Mouse (Mus musculus) intestine, postnatal 0 days (tissue): ENCODE measurements around the gene Grin3a. TPM values are rescaled to one million over a fixed set of nuclear protein-coding genes. Genes with fewer than 3 reads are reported as not detected.

Source experiments
- ATAC-seq: fragments of 200-750 bp; cut with Nextera tagmentation; 2 replicates; pipeline ENCODE4 v1.8.0; 2017; ENCODE audit warnings: mild to moderate bottlenecking, moderate TSS enrichment, moderate library complexity
- H3K27ac ChIP-seq: fragments of 300-500 bp; sonication (generic); 2 replicates; pipeline ENCODE4 v1.5.1; 2014; ENCODE audit warnings: mild to moderate bottlenecking, low read depth, low read length, moderate library complexity
- H3K27me3 ChIP-seq: fragments of 300-500 bp; sonication (generic); replicated peaks from 2 replicates; pipeline ENCODE4 v1.6.1; 2014; ENCODE audit warnings: low read length, mixed read lengths; ENCODE audit not compliant: control insufficient read depth, insufficient read depth
- H3K36me3 ChIP-seq: fragments of 300-500 bp; sonication (generic); 2 replicates; pipeline ENCODE4 v1.6.1; 2014; ENCODE audit warnings: mild to moderate bottlenecking, moderate library complexity; ENCODE audit not compliant: control insufficient read depth, insufficient read depth
- H3K4me1 ChIP-seq: fragments of 300-500 bp; sonication (generic); replicated peaks from 2 replicates; pipeline ENCODE4 v1.6.1; 2014; ENCODE audit warnings: antibody characterized with exemption, low read length, mixed read lengths; ENCODE audit not compliant: control insufficient read depth, insufficient read depth
- H3K4me2 ChIP-seq: fragments of 300-500 bp; sonication (generic); replicated peaks from 2 replicates; pipeline ENCODE4 v1.6.1; 2014; ENCODE audit warnings: low read depth, mild to moderate bottlenecking, moderate library complexity
- H3K4me3 ChIP-seq: fragments of 300-500 bp; sonication (generic); 2 replicates; pipeline ENCODE4 v1.5.1; 2014; ENCODE audit warnings: low read depth, low read length
- H3K9ac ChIP-seq: fragments of 300-500 bp; sonication (generic); 2 replicates; pipeline ENCODE4 v1.6.1; 2014; ENCODE audit warnings: mild to moderate bottlenecking, low read depth, low read length
- H3K9me3 ChIP-seq: fragments of 300-500 bp; sonication (generic); 2 replicates; pipeline ENCODE4 v1.6.1; 2016; ENCODE audit warnings: mixed run types; ENCODE audit not compliant: control insufficient read depth
- CTCF ChIP-seq: sonication (generic); IDR thresholded peaks from 2 replicates; pipeline ENCODE4 v1.5.1; 2016; ENCODE audit warnings: low read depth, mild to moderate bottlenecking, control low read depth, antibody characterized with exemption, moderate library complexity
- WGBS: fragments of 180-500 bp; shearing (Covaris S2); extraction: QIAGEN DNeasy Blood & Tissue Kit; methylation state at CpG from one replicate; pipeline ENCODE4 v1.1.7; 2014; 5-methylcytosine and 5-hydroxymethylcytosine counted together
- polyA plus RNA-seq: library from polyadenylated mRNA; unstranded; fragments of >200 nt; fragmentation: Nextera tagmentation; extraction: Ambion mirVana; gene quantifications from 2 replicates; pipeline ENCODE4 v1.2.1, GENCODE M21; 2015

Gene Grin3a
- 0.26 TPM in 2 replicates for polyA plus RNA-seq

- no peaks in the 10 kb centered on the region for H3K9me3 ChIP-seq
- H3K4me3 ChIP-seq = peak within 1 kb of the TSS; percentile 38
- H3K4me1 ChIP-seq = no peaks in the 10 kb centered on the region
- peak within 1 kb of the TSS; percentile 64 for H3K4me2 ChIP-seq
- H3K27me3 ChIP-seq = peaks cover 39% of the 10 kb centered on the region
- no peak for ATAC-seq
- no peak within 1 kb of the TSS for H3K9ac ChIP-seq
- H3K36me3 ChIP-seq = no peaks in the 10 kb centered on the region
- no peak within 1 kb of the TSS for H3K27ac ChIP-seq
- 1% methylated on average over 25 of the region's 25 CpGs for WGBS
- peak; percentile 70 for TF ChIP-seq CTCF
These were observed at the start of gene Grin3a for GRCm38 (mm10) chr4:49845612-49845985. TSS of gene Grin3a (minus strand) at chr4:49845744.

GRCm38 (mm10) chr4:49891835-49892301 lies 46.3 kb upstream of the Grin3a start:
- Histone ChIP-seq H3K27ac (no peak overlapping the region), H3K4me1 (no peaks in the 10 kb centered on the region), H3K27me3 (no peaks in the 10 kb centered on the region), H3K9me3 (no peaks in the 10 kb centered on the region), H3K4me3 (no peak overlapping the region), H3K9ac (no peak overlapping the region), H3K36me3 (no peaks in the 10 kb centered on the region), H3K4me2 (no peak overlapping the region)
- 29% methylated on average over 4 of the region's 4 CpGs for WGBS
- TF ChIP-seq CTCF = no peak
- ATAC-seq = no peak

- H3K4me1 ChIP-seq = no peaks in the 10 kb centered on the region
- no peak overlapping the region for H3K4me3 ChIP-seq
- ATAC-seq = no peak
- H3K36me3 ChIP-seq = no peaks in the 10 kb centered on the region
- H3K4me2 ChIP-seq = no peak overlapping the region
- WGBS = 44% methylated on average over 3 of the region's 3 CpGs
- H3K27me3 ChIP-seq = no peaks in the 10 kb centered on the region
- H3K9me3 ChIP-seq = no peaks in the 10 kb centered on the region
- no peak for TF ChIP-seq CTCF
- no peak overlapping the region for H3K9ac ChIP-seq
- H3K27ac ChIP-seq = no peak overlapping the region
These were observed 31.5 kb upstream of the Grin3a start for GRCm38 (mm10) chr4:49877084-49877483.

- Histone ChIP-seq H3K4me2 (no peak overlapping the region), H3K9me3 (no peaks in the 10 kb centered on the region), H3K27ac (no peak overlapping the region), H3K4me1 (no peaks in the 10 kb centered on the region), H3K9ac (no peak overlapping the region), H3K4me3 (no peak overlapping the region), H3K27me3 (no peaks in the 10 kb centered on the region), H3K36me3 (no peaks in the 10 kb centered on the region)
- 65% methylated on average over 2 of the region's 2 CpGs for WGBS
- ATAC-seq = no peak
- TF ChIP-seq CTCF = no peak
These were observed 15.1 kb upstream of the Grin3a start for GRCm38 (mm10) chr4:49860611-49861010.

- no peak for TF ChIP-seq CTCF
- H3K4me2 ChIP-seq = peak overlapping the region; percentile 64
- H3K9me3 ChIP-seq = no peaks in the 10 kb centered on the region
- H3K36me3 ChIP-seq = no peaks in the 10 kb centered on the region
- no peak overlapping the region for H3K9ac ChIP-seq
- H3K27me3 ChIP-seq = peaks cover 39% of the 10 kb centered on the region
- H3K4me1 ChIP-seq = no peaks in the 10 kb centered on the region
- WGBS = under 1% methylated on average over 62 of the region's 63 CpGs
- no peak for ATAC-seq
- H3K27ac ChIP-seq = no peak overlapping the region
- peak overlapping the region; percentile 38 for H3K4me3 ChIP-seq
These were observed 524 bp downstream of the Grin3a start for GRCm38 (mm10) chr4:49844828-49845611.

- Histone ChIP-seq H3K27me3 (peaks cover 39% of the 10 kb centered on the region), H3K36me3 (no peaks in the 10 kb centered on the region), H3K9ac (no peak overlapping the region), H3K27ac (no peak overlapping the region), H3K4me3 (peak overlapping the region; percentile 38), H3K4me1 (no peaks in the 10 kb centered on the region), H3K4me2 (peak overlapping the region; percentile 64), H3K9me3 (no peaks in the 10 kb centered on the region)
- TF ChIP-seq CTCF = no peak
- 6% methylated on average over 33 of the region's 33 CpGs for WGBS
- ATAC-seq = no peak
These were observed 1.2 kb downstream of the Grin3a start for GRCm38 (mm10) chr4:49844274-49844827.
